ENCODE assay signal across 8 mouse cellular contexts in the genomic region with DNA sequence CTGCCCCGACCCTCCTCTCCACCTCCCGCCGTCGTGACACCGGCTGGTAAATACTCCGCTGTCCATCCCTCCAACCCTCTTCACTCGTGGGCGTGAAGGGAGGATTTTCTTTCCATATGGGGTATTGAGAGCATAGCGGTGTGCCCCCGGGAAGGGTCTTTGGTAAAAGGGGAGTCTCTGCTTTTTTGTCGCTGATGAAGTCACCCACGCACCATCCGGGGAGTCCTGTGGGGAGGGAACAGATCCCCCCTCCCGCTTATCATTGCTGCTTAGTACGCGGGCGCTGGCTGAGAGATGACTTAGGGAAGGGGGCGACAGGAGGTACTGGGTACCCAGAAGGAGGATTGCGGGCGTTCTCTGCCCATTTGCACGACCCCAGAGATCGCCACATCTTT. TPM values are rescaled to one million over a fixed set of nuclear protein-coding genes. Genes with fewer than 3 reads are reported as not detected.
A peak's percentile ranks its signal among the peaks of the same experiment; 100 is the strongest.
DNase-seq lines count a peak whose midpoint lies in the region; ATAC-seq lines count a peak whose summit lies in the region.

No protein-coding gene starts in this region.

- 17% methylated on average over 22 of the region's 22 CpGs for WGBS in kidney, embryonic 15.5 days
- 10% methylated on average over 22 of the region's 22 CpGs for WGBS in embryonic facial prominence, embryonic 15.5 days
- 11% methylated on average over 22 of the region's 22 CpGs for WGBS in neural tube, embryonic 13.5 days

- peaks cover 51% of the 10 kb centered on the region for H3K4me1 ChIP-seq in kidney, embryonic 15.5 days
- H3K4me1 ChIP-seq in embryonic facial prominence, embryonic 15.5 days = peaks cover 40% of the 10 kb centered on the region
- H3K4me1 ChIP-seq in neural tube, embryonic 13.5 days (replicated peaks) = peaks cover 38% of the 10 kb centered on the region

- DNase-seq in kidney, adult 9 months = no peak
- DNase-seq in layer of hippocampus, adult 18-20 months (ENCODE audit: low spot score in 2 of 2) = peak; percentile 57 to 81
- no peak for DNase-seq in adrenal gland, postnatal 25 days
- DNase-seq in gastrocnemius, postnatal 25 days = no peak
- no peak for DNase-seq in testis, postnatal 10 days (ENCODE audit: low spot score)

- no peak for ATAC-seq in kidney, embryonic 15.5 days (replicated peaks; ENCODE audit: low FRiP score)
- ATAC-seq in embryonic facial prominence, embryonic 15.5 days (ENCODE audit: insufficient number of reproducible peaks, low FRiP score, low TSS enrichment, low read depth) = no peak
- 0 out of 2 replicates have a peak, but pooled peaks have one; percentile 0 for ATAC-seq in neural tube, embryonic 13.5 days (ENCODE audit: low read depth)

- H3K9me3 ChIP-seq in kidney, embryonic 15.5 days (replicated peaks) = no peaks in the 10 kb centered on the region
- no peaks in the 10 kb centered on the region for H3K9me3 ChIP-seq in embryonic facial prominence, embryonic 15.5 days (replicated peaks)
- H3K9me3 ChIP-seq in neural tube, embryonic 13.5 days = no peaks in the 10 kb centered on the region

- no peak overlapping the region for H3K9ac ChIP-seq in kidney, embryonic 15.5 days
- H3K9ac ChIP-seq in embryonic facial prominence, embryonic 15.5 days = no peak overlapping the region
- peak overlapping the region; percentile 72 for H3K9ac ChIP-seq in neural tube, embryonic 13.5 days

- H3K27ac ChIP-seq in kidney, embryonic 15.5 days = no peak overlapping the region
- H3K27ac ChIP-seq in embryonic facial prominence, embryonic 15.5 days (replicated peaks) = no peak overlapping the region
- H3K27ac ChIP-seq in neural tube, embryonic 13.5 days (replicated peaks) = no peak overlapping the region

- H3K4me2 ChIP-seq in kidney, embryonic 15.5 days = peak overlapping the region; percentile 61
- H3K4me2 ChIP-seq in embryonic facial prominence, embryonic 15.5 days (replicated peaks) = peak overlapping the region; percentile 58
- peak overlapping the region; percentile 100 for H3K4me2 ChIP-seq in neural tube, embryonic 13.5 days

- peak overlapping the region; percentile 40 for H3K4me3 ChIP-seq in kidney, embryonic 15.5 days (replicated peaks)
- H3K4me3 ChIP-seq in embryonic facial prominence, embryonic 15.5 days (replicated peaks) = peak overlapping the region; percentile 36
- H3K4me3 ChIP-seq in neural tube, embryonic 13.5 days = peak overlapping the region; percentile 48

- H3K27me3 ChIP-seq in kidney, embryonic 15.5 days = peaks cover 72% of the 10 kb centered on the region
- peaks cover 70% of the 10 kb centered on the region for H3K27me3 ChIP-seq in embryonic facial prominence, embryonic 15.5 days
- peaks cover 84% of the 10 kb centered on the region for H3K27me3 ChIP-seq in neural tube, embryonic 13.5 days

- no peaks in the 10 kb centered on the region for H3K36me3 ChIP-seq in kidney, embryonic 15.5 days
- H3K36me3 ChIP-seq in embryonic facial prominence, embryonic 15.5 days = 0 out of 2 replicates have a peak, but pooled peaks cover under 1% of the 10 kb centered on the region
- peaks cover 10% of the 10 kb centered on the region; the same call in 1 of the 2 replicates for H3K36me3 ChIP-seq in neural tube, embryonic 13.5 days

RNA-seq across cellular contexts. Expression of a gene that starts 4.2 kb away (rescaled TPM):
- polyA plus RNA-seq in kidney, embryonic 15.5 days (2015; fragmentation: Nextera tagmentation; extraction: Ambion mirVana) = 0.10 and 0.55 TPM in 2 replicates
- polyA plus RNA-seq in embryonic facial prominence, embryonic 15.5 days (2015; fragmentation: Nextera tagmentation; extraction: Ambion mirVana) = 0.08 and 0.11 TPM in 2 replicates
- 100 to 1,000 TPM; 228 to 230 TPM for total RNA-seq in layer of hippocampus, adult 18-20 months (2021)
- polyA plus RNA-seq in neural tube, embryonic 13.5 days (2015; fragmentation: Nextera tagmentation; extraction: Ambion mirVana) = 4.0 and 4.6 TPM in 2 replicates
- 7.4 and 11.0 TPM in 2 replicates for total RNA-seq in adrenal gland, postnatal 25 days (2021)
- total RNA-seq in gastrocnemius, postnatal 25 days (2021) = not detected

RNA-seq across cellular contexts. Expression of a gene that starts 15.5 kb away (rescaled TPM):
- polyA plus RNA-seq in kidney, embryonic 15.5 days (2015; fragmentation: Nextera tagmentation; extraction: Ambion mirVana) = 181 and 194 TPM in 2 replicates
- polyA plus RNA-seq in embryonic facial prominence, embryonic 15.5 days (2015; fragmentation: Nextera tagmentation; extraction: Ambion mirVana) = 165 and 166 TPM in 2 replicates
- 100 to 1,000 TPM; 316 to 355 TPM for total RNA-seq in layer of hippocampus, adult 18-20 months (2021)
- 207 and 216 TPM in 2 replicates for polyA plus RNA-seq in neural tube, embryonic 13.5 days (2015; fragmentation: Nextera tagmentation; extraction: Ambion mirVana)
- total RNA-seq in adrenal gland, postnatal 25 days (2021) = 97.4 and 117 TPM in 2 replicates
- 10 to 100 TPM; 13.5 to 23.4 TPM for total RNA-seq in gastrocnemius, postnatal 25 days (2021)

RNA-seq across cellular contexts. Expression of a gene that starts 41.7 kb away (rescaled TPM):
- 0.45 and 0.48 TPM in 2 replicates for polyA plus RNA-seq in kidney, embryonic 15.5 days (2015; fragmentation: Nextera tagmentation; extraction: Ambion mirVana)
- 0.38 and 0.51 TPM in 2 replicates for polyA plus RNA-seq in embryonic facial prominence, embryonic 15.5 days (2015; fragmentation: Nextera tagmentation; extraction: Ambion mirVana)
- under 1 TPM; 0.40 to 0.94 TPM for total RNA-seq in layer of hippocampus, adult 18-20 months (2021)
- polyA plus RNA-seq in neural tube, embryonic 13.5 days (2015; fragmentation: Nextera tagmentation; extraction: Ambion mirVana) = 0.25 TPM in 1 of 2 replicates, not detected in the other
- total RNA-seq in adrenal gland, postnatal 25 days (2021) = 2.0 and 3.4 TPM in 2 replicates
- 1 to 10 TPM; 1.3 to 4.9 TPM for total RNA-seq in gastrocnemius, postnatal 25 days (2021)

RNA-seq across cellular contexts. Expression of a gene that starts 42.6 kb away (rescaled TPM):
- polyA plus RNA-seq in kidney, embryonic 15.5 days (2015; fragmentation: Nextera tagmentation; extraction: Ambion mirVana) = 86.4 and 102 TPM in 2 replicates
- 111 and 120 TPM in 2 replicates for polyA plus RNA-seq in embryonic facial prominence, embryonic 15.5 days (2015; fragmentation: Nextera tagmentation; extraction: Ambion mirVana)
- 10 to 100 TPM; 82.8 to 96.2 TPM for total RNA-seq in layer of hippocampus, adult 18-20 months (2021)
- polyA plus RNA-seq in neural tube, embryonic 13.5 days (2015; fragmentation: Nextera tagmentation; extraction: Ambion mirVana) = 91.3 and 110 TPM in 2 replicates
- 74.8 and 85.9 TPM in 2 replicates for total RNA-seq in adrenal gland, postnatal 25 days (2021)
- total RNA-seq in gastrocnemius, postnatal 25 days (2021) = 10 to 100 TPM; 61.4 to 70.4 TPM

RNA-seq across cellular contexts. Expression of a gene that starts 43.6 kb away (rescaled TPM):
- 42.9 and 52.5 TPM in 2 replicates for polyA plus RNA-seq in kidney, embryonic 15.5 days (2015; fragmentation: Nextera tagmentation; extraction: Ambion mirVana)
- polyA plus RNA-seq in embryonic facial prominence, embryonic 15.5 days (2015; fragmentation: Nextera tagmentation; extraction: Ambion mirVana) = 55.5 and 60.6 TPM in 2 replicates
- 10 to 100 TPM; 38.5 to 43.1 TPM for total RNA-seq in layer of hippocampus, adult 18-20 months (2021)
- 34.5 and 41.7 TPM in 2 replicates for polyA plus RNA-seq in neural tube, embryonic 13.5 days (2015; fragmentation: Nextera tagmentation; extraction: Ambion mirVana)
- 66.7 and 90.3 TPM in 2 replicates for total RNA-seq in adrenal gland, postnatal 25 days (2021)
- total RNA-seq in gastrocnemius, postnatal 25 days (2021) = 10 to 100 TPM; 20.9 to 23.6 TPM

Comparison
In these comparisons a context has a peak if more than half of its experiments do, and no peak if none do; other contexts are left out.
1. DNase-seq: peak in layer of hippocampus, adult 18-20 months (2 of 2); none in kidney, adult 9 months (single experiment), adrenal gland, postnatal 25 days (single experiment), gastrocnemius, postnatal 25 days (single experiment) and testis, postnatal 10 days (single experiment).
2. RNA of a gene that starts 4.2 kb away (total RNA-seq): 228 to 230 TPM in layer of hippocampus, adult 18-20 months; 7.4 to 11.0 TPM in adrenal gland, postnatal 25 days and not detected in gastrocnemius, postnatal 25 days; every median in the first group is over 10 times any median in the second.
3. Peak in every context shown above with its lines, with median percentiles within 50 percentile points of each other: H3K4me2 ChIP-seq and H3K4me3 ChIP-seq.